Comparison of ENCODE assay signal across 12 mouse cellular contexts in the genomic region with DNA sequence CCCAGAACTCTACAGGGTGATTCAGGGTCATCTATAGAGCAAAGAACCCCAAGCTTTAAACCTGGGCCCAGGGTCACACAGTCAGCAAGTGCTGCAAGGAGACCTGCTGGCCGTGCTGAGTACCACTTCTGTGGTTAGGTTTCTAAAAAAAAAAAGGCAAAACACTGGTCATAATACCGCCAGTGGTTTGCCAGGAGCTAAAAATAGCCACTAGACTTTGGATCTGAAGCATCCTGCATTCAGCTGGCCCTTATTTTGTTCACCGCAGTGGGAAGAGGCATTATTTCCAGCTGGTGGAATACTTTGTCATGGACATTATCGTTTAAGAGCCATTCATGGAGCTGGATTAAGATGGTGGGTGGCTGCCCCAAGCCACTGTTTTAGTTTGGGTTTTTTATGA.
A peak's percentile ranks its signal among the peaks of the same experiment; 100 is the strongest.
DNase-seq lines count a peak whose midpoint lies in the region; ATAC-seq lines count a peak whose summit lies in the region.
"Had no signal": no experiment of that assay in that cellular context is flagged by ENCODE, and none has a peak within 500 bp of the region (broad histone marks: within the 10 kb centered on the region; RNA-seq: fewer than 3 reads in every experiment).

No protein-coding gene starts in this region.

- no peaks in the 10 kb centered on the region for H3K9me3 ChIP-seq in forebrain, embryonic 13.5 days (replicated peaks)
- H3K9me3 ChIP-seq: liver, embryonic 13.5 days; megakaryocyte, embryonic 14.5 days had no signal

- DNase-seq in 416B (ENCODE audit: low read depth) = peak; percentile 37
- peak; percentile 73 for DNase-seq in Muller cell, postnatal 12 days (ENCODE audit: inconsistent ontology term)
- DNase-seq in heart, adult 9 months (ENCODE audit: low spot score in 2 of 2) = peak; percentile 53 to 54
- DNase-seq in kidney, postnatal 36 days = peak; percentile 63 to 78
- DNase-seq in cerebellum, adult 9-11 months = no peak
- DNase-seq in right cerebral cortex, postnatal 10 days (ENCODE audit: low spot score in 2 of 2) = no peak
- DNase-seq: adrenal gland, postnatal 36 days; cerebellum, postnatal 14 days; liver, embryonic 13.5 days; thymus, postnatal 14 days had no signal

- H3K27ac ChIP-seq in forebrain, embryonic 13.5 days = no peak overlapping the region
- H3K27ac ChIP-seq: liver, embryonic 13.5 days had no signal

- no peak overlapping the region for H3K4me3 ChIP-seq in forebrain, embryonic 13.5 days
- H3K4me3 ChIP-seq: liver, embryonic 13.5 days; megakaryocyte, embryonic 14.5 days had no signal

- no peaks in the 10 kb centered on the region for H3K36me3 ChIP-seq in forebrain, embryonic 13.5 days (ENCODE audit: poor library complexity, severe bottlenecking)
- H3K36me3 ChIP-seq: liver, embryonic 13.5 days had no signal

- H3K9ac ChIP-seq in forebrain, embryonic 13.5 days = no peak overlapping the region
- H3K9ac ChIP-seq: liver, embryonic 13.5 days had no signal

- ATAC-seq in forebrain, embryonic 13.5 days = no peak

- 8% methylated on average over 4 of the region's 4 CpGs for WGBS in forebrain, embryonic 13.5 days

- no peaks in the 10 kb centered on the region for H3K4me1 ChIP-seq in forebrain, embryonic 13.5 days

- no peaks in the 10 kb centered on the region for H3K27me3 ChIP-seq in forebrain, embryonic 13.5 days
- H3K27me3 ChIP-seq: liver, embryonic 13.5 days; megakaryocyte, embryonic 14.5 days had no signal

- H3K4me2 ChIP-seq in forebrain, embryonic 13.5 days = no peak overlapping the region
- H3K4me2 ChIP-seq: liver, embryonic 13.5 days had no signal

Comparison
In these comparisons a context has a peak if more than half of its experiments do, and no peak if none do; other contexts are left out.
1. DNase-seq: peak in 416B (single experiment), Muller cell, postnatal 12 days (single experiment), heart, adult 9 months (2 of 2) and kidney, postnatal 36 days (2 of 2); none in cerebellum, adult 9-11 months (single experiment) and right cerebral cortex, postnatal 10 days (0 of 2).